Mouse (Mus musculus): Measurements from ENCODE around the gene Slc24a1. TPM values are rescaled to one million over a fixed set of nuclear protein-coding genes. Genes with fewer than 3 reads are reported as not detected.

Slc24a1 gene
- polyA plus RNA-seq, 1 experiment from 2014 or later, result not detected

DNA sequence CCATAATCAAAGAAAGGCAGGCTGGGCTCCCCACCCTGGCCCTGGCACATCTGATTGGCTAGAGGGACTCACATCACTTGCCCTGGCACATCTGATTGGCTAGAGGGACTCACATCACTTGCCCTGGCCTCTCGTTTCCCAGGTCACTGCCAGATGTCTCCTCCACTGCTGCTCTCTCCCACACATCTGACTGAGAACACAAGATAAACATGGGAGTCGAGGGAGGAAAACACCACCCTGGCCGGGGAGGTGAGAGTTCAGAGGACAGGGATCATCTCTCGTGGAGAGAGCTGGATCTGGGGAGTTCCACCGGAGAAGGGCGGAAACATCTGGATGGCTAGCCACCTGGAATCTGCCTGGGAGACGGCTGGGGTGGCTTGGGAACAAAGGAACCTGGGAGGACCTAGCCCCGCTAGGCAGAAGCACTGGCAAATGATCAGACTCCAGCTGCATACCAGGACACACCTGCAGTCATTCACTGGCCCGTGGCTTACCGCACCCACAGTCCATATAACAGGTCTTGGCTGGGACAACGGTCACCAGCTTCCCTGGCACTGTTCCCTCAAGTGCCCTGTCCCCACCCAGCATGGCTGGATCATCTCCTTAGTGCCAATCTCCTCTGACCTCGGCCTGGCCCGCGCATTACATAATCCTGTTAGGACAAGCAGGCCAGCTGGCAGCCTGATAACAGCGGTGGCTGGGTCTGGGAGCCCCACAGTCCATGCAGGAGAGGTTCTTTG, 17.2 kb downstream of the Slc24a1 start:
- Histone ChIP-seq H3K9ac (replicated peaks; ENCODE audit: low read depth, low read length) (no peak overlapping the region), H3K4me3 (ENCODE audit: low read depth, low read length) (no peak overlapping the region), H3K4me2 (replicated peaks; ENCODE audit: low read depth, low read length) (no peak overlapping the region), H3K36me3 (ENCODE audit: control insufficient read depth, insufficient read depth, low read length) (no peaks in the 10 kb centered on the region), H3K27ac (ENCODE audit: low read length) (no peak overlapping the region), H3K4me1 (ENCODE audit: control insufficient read depth, insufficient read depth, low read length) (no peaks in the 10 kb centered on the region), H3K27me3 (ENCODE audit: control insufficient read depth, insufficient read depth, low read length) (no peaks in the 10 kb centered on the region), H3K9me3 (ENCODE audit: control insufficient read depth, low read depth, low read length) (no peaks in the 10 kb centered on the region)
- ATAC-seq (ENCODE audit: insufficient number of reproducible peaks, insufficient read depth, low FRiP score, low read depth), result peak; percentile 40; the same call in 1 of the 2 replicates
- WGBS, result 38% methylated on average over 15 of the region's 15 CpGs

DNA sequence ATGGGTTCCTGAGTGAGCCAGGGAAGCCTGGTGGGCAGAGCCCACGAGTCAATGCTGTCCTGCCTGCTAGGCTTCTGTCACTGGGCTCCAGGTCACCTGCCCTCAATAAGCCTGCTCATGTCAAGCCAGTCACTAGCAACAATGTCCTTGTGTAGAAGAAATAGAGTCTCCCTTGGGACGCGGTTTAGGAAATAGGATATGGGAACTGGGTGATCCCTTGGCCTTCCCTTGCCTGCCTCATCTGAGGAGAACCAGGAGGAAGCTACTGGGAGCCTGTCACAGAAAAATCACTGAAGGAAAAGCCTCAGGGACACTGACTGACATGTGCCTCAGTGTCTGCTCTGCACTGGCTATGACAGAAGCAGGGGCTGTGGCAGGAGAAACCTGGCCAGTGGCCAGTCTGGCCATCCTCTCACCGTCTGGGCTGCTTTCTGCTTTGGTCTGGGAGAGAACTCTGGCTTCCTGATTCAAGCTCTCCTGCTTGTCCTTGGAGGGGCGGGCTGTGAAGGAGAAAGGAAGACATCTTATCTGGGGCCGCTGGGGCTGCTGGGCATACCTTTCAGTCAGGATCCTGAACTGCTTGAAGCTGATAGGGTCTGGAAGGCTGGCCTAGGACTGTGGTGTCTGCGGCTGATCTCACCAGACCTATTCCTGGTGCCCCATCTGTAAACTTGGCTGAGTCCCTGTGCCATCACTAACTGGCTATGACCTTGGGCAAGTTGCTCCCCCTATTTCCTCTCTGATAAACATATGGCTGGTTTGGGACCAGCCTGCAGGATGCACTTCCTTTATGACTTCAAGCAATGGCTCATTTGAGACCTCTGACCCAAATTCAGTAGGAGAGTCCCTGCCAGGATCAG, 19.4 kb downstream of the Slc24a1 start:
- H3K4me2 ChIP-seq (replicated peaks; ENCODE audit: low read depth, low read length), result no peak overlapping the region
- H3K4me1 ChIP-seq (ENCODE audit: control insufficient read depth, insufficient read depth, low read length), result no peaks in the 10 kb centered on the region
- no peaks in the 10 kb centered on the region for H3K27me3 ChIP-seq (ENCODE audit: control insufficient read depth, insufficient read depth, low read length)
- no peaks in the 10 kb centered on the region for H3K36me3 ChIP-seq (ENCODE audit: control insufficient read depth, insufficient read depth, low read length)
- WGBS, result 71% methylated on average over 7 of the region's 7 CpGs
- no peak for ATAC-seq (ENCODE audit: insufficient number of reproducible peaks, insufficient read depth, low FRiP score, low read depth)
- H3K9me3 ChIP-seq (ENCODE audit: control insufficient read depth, low read depth, low read length), result no peaks in the 10 kb centered on the region
- H3K9ac ChIP-seq (replicated peaks; ENCODE audit: low read depth, low read length), result no peak overlapping the region
- H3K4me3 ChIP-seq (ENCODE audit: low read depth, low read length), result no peak overlapping the region
- no peak overlapping the region for H3K27ac ChIP-seq (ENCODE audit: low read length)

DNA sequence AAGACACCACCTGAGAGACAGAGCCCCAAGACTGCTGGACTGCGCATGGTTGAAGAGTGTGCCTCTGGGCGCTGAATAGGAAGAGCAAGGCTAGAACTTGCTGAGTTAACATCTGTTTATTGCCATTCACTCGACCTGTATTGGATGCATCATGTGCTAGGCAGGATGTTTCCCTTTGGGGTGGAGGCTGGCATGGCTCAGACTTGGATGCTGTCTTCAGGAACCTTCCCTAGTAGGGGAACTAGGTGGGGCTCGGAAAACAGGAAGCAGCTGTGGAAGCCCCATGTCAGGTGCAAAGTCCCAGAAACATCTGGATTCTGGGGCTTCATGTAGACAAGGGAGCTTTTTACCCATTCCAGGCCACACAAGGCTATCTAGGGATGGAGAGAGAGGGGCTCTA, 21.2 kb downstream of the Slc24a1 start:
- no peaks in the 10 kb centered on the region for H3K9me3 ChIP-seq (ENCODE audit: control insufficient read depth, low read depth, low read length)
- no peaks in the 10 kb centered on the region for H3K27me3 ChIP-seq (ENCODE audit: control insufficient read depth, insufficient read depth, low read length)
- no peaks in the 10 kb centered on the region; the same call in 1 of the 2 replicates for H3K4me1 ChIP-seq (ENCODE audit: control insufficient read depth, insufficient read depth, low read length)
- WGBS, result 84% methylated on average over 4 of the region's 4 CpGs
- no peak overlapping the region for H3K9ac ChIP-seq (replicated peaks; ENCODE audit: low read depth, low read length)
- H3K4me2 ChIP-seq (replicated peaks; ENCODE audit: low read depth, low read length), result no peak overlapping the region
- no peak overlapping the region for H3K27ac ChIP-seq (ENCODE audit: low read length)
- H3K4me3 ChIP-seq (ENCODE audit: low read depth, low read length), result no peak overlapping the region
- ATAC-seq (ENCODE audit: insufficient number of reproducible peaks, insufficient read depth, low FRiP score, low read depth), result no peak
- H3K36me3 ChIP-seq (ENCODE audit: control insufficient read depth, insufficient read depth, low read length), result no peaks in the 10 kb centered on the region

DNA sequence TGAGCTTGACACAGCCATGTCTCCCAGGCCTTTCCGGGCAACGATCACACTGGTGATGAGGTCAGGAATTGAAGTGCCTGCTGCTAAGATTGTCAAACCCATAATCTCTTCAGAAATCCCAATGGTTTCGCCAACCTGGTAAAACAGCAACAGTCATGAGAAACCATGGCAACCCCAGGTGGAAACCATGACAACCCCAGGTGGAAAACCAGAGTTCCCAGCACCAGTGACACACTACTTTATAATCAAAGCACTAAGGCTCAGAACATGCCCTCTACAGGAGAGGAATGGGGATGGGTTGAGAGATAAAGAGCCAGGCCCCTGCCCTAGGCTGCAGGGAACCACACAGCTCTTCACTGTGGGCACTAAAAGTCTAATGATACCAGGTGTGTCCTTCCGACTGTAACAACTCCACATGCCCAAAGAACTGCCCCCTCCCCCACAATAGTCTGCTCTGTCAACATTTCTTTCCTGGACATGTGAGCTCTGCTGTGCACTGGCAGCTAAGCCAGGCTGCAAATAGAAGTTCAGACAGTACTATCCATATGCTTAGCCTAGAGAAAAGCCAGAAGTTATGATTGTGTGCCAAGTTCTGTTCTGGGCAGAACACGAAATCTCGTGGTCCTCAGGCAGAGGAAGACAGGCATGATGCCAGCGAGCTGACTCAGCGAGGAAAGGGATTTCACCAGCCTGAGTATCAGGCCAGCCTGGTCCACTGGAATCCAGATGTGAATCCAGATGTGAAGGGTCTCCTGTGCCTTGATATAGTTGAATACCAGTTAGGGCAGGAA, 25.0 kb downstream of the Slc24a1 start:
- Histone ChIP-seq H3K36me3 (ENCODE audit: control insufficient read depth, insufficient read depth, low read length) (no peaks in the 10 kb centered on the region), H3K27me3 (ENCODE audit: control insufficient read depth, insufficient read depth, low read length) (no peaks in the 10 kb centered on the region), H3K9ac (replicated peaks; ENCODE audit: low read depth, low read length) (no peak overlapping the region), H3K9me3 (ENCODE audit: control insufficient read depth, low read depth, low read length) (no peaks in the 10 kb centered on the region), H3K4me1 (ENCODE audit: control insufficient read depth, insufficient read depth, low read length) (no peaks in the 10 kb centered on the region; the same call in 1 of the 2 replicates), H3K27ac (ENCODE audit: low read length) (no peak overlapping the region), H3K4me2 (replicated peaks; ENCODE audit: low read depth, low read length) (no peak overlapping the region), H3K4me3 (ENCODE audit: low read depth, low read length) (no peak overlapping the region)
- ATAC-seq (ENCODE audit: insufficient number of reproducible peaks, insufficient read depth, low FRiP score, low read depth), result peak; percentile 33; the same call in 1 of the 2 replicates
- WGBS, result 74% methylated on average over 8 of the region's 8 CpGs

DNA sequence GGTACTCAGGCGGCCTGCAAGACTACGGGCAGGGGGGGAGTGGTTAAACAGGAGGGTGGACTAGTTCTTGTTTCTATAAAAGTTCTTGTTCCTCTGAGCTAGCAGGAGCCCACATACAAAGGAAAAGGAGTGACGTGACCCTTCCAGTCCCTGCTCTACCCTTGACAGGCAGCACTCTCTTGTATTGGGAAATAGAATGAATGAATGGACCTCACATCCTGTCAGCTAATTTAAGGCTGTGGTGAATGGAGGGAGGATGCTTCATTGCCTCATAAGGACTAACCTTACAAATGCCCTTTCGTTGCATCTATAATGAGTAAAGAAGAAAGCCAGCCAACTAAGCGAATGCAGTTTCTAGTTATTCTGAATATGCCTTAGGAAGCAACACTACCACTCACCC, 25.6 kb downstream of the Slc24a1 start:
- H3K4me2 ChIP-seq (replicated peaks; ENCODE audit: low read depth, low read length), result no peak overlapping the region
- H3K36me3 ChIP-seq (ENCODE audit: control insufficient read depth, insufficient read depth, low read length), result no peaks in the 10 kb centered on the region
- no peaks in the 10 kb centered on the region for H3K9me3 ChIP-seq (ENCODE audit: control insufficient read depth, low read depth, low read length)
- no peaks in the 10 kb centered on the region; the same call in 1 of the 2 replicates for H3K4me1 ChIP-seq (ENCODE audit: control insufficient read depth, insufficient read depth, low read length)
- H3K27me3 ChIP-seq (ENCODE audit: control insufficient read depth, insufficient read depth, low read length), result no peaks in the 10 kb centered on the region
- no peak overlapping the region for H3K9ac ChIP-seq (replicated peaks; ENCODE audit: low read depth, low read length)
- 74% methylated on average over 5 of the region's 5 CpGs for WGBS
- ATAC-seq (ENCODE audit: insufficient number of reproducible peaks, insufficient read depth, low FRiP score, low read depth), result no peak
- no peak overlapping the region for H3K4me3 ChIP-seq (ENCODE audit: low read depth, low read length)
- H3K27ac ChIP-seq (ENCODE audit: low read length), result no peak overlapping the region

DNA sequence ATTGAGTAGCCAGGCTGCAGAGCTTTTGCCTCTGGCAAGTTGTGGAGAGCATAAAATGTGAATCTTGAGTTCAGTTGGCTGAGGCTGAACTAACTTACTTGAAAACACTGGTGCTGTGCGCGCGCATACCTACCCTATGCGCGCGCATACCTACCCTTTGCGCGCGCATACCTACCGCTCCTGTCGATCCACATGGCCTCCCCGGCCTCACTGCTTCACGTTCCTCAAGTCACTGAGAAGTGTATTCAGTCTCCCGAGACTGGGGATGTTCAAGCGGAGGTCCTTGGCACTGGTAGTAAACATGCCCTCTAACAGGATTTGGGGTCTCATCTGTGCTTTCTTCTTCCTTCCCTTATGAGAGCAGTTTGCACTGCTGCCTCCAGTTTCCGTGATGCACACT, 32.8 kb downstream of the Slc24a1 start:
- Histone ChIP-seq H3K36me3 (ENCODE audit: control insufficient read depth, insufficient read depth, low read length) (no peaks in the 10 kb centered on the region), H3K4me2 (replicated peaks; ENCODE audit: low read depth, low read length) (peak overlapping the region; percentile 40), H3K4me1 (ENCODE audit: control insufficient read depth, insufficient read depth, low read length) (no peaks in the 10 kb centered on the region), H3K27ac (ENCODE audit: low read length) (no peak overlapping the region), H3K9ac (replicated peaks; ENCODE audit: low read depth, low read length) (peak overlapping the region; percentile 18; the same call in 1 of the 2 replicates), H3K4me3 (ENCODE audit: low read depth, low read length) (peak overlapping the region; percentile 32), H3K9me3 (ENCODE audit: control insufficient read depth, low read depth, low read length) (no peaks in the 10 kb centered on the region), H3K27me3 (ENCODE audit: control insufficient read depth, insufficient read depth, low read length) (no peaks in the 10 kb centered on the region)
- 43% methylated on average over 16 of the region's 16 CpGs for WGBS
- ATAC-seq (ENCODE audit: insufficient number of reproducible peaks, insufficient read depth, low FRiP score, low read depth), result no peak

DNA sequence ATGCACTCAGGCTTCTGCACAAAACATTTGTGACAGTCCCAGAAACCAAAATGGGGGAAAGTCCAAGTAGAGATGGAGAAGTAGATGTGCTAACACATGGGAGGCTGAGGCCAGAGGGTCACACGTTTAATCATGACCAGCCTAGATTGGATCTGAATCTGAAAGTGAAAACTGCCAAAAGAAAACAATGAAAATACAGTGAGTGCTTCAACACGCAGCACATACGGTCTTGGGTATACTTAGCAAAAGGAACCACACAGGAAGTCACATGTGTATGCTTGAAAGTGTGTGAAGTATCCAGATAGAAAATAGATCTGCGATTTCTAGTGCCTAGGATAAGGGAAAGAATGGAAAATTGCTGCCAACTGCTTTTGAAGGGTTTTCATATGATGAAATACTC, 36.8 kb downstream of the Slc24a1 start:
- H3K4me2 ChIP-seq (replicated peaks; ENCODE audit: low read depth, low read length), result no peak overlapping the region
- H3K9me3 ChIP-seq (ENCODE audit: control insufficient read depth, low read depth, low read length), result no peaks in the 10 kb centered on the region
- H3K36me3 ChIP-seq (ENCODE audit: control insufficient read depth, insufficient read depth, low read length), result 0 out of 2 replicates have a peak, but pooled peaks cover 2% of the 10 kb centered on the region
- 80% methylated on average over 4 of the region's 4 CpGs for WGBS
- no peak overlapping the region for H3K9ac ChIP-seq (replicated peaks; ENCODE audit: low read depth, low read length)
- H3K4me1 ChIP-seq (ENCODE audit: control insufficient read depth, insufficient read depth, low read length), result no peaks in the 10 kb centered on the region
- no peaks in the 10 kb centered on the region for H3K27me3 ChIP-seq (ENCODE audit: control insufficient read depth, insufficient read depth, low read length)
- no peak overlapping the region for H3K27ac ChIP-seq (ENCODE audit: low read length)
- H3K4me3 ChIP-seq (ENCODE audit: low read depth, low read length), result no peak overlapping the region
- no peak for ATAC-seq (ENCODE audit: insufficient number of reproducible peaks, insufficient read depth, low FRiP score, low read depth)

DNA sequence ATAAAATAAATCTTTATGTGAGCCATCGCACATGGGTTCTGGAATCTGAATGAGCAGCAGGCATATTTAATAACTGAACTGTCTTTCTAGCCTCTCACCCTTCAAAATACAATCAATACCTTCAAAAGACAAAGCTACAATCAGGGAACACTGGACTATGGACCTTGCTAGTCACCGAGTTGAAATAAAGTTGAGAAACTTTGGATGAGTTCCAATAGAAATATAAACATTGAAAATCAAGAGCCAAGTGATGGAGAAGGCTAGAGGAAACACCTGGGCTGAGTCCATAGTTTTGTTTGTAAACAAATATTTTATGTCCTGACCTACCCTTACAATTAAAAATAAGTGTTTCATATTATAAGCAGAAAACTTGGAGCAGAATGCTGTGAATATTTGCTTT, 37.4 kb downstream of the Slc24a1 start:
- H3K36me3 ChIP-seq (ENCODE audit: control insufficient read depth, insufficient read depth, low read length), result 0 out of 2 replicates have a peak, but pooled peaks cover 2% of the 10 kb centered on the region
- no peaks in the 10 kb centered on the region for H3K9me3 ChIP-seq (ENCODE audit: control insufficient read depth, low read depth, low read length)
- ATAC-seq (ENCODE audit: insufficient number of reproducible peaks, insufficient read depth, low FRiP score, low read depth), result no peak
- no peak overlapping the region for H3K9ac ChIP-seq (replicated peaks; ENCODE audit: low read depth, low read length)
- H3K4me2 ChIP-seq (replicated peaks; ENCODE audit: low read depth, low read length), result no peak overlapping the region
- H3K27ac ChIP-seq (ENCODE audit: low read length), result no peak overlapping the region
- H3K4me1 ChIP-seq (ENCODE audit: control insufficient read depth, insufficient read depth, low read length), result no peaks in the 10 kb centered on the region
- no peak overlapping the region for H3K4me3 ChIP-seq (ENCODE audit: low read depth, low read length)
- H3K27me3 ChIP-seq (ENCODE audit: control insufficient read depth, insufficient read depth, low read length), result no peaks in the 10 kb centered on the region
- 77% methylated on average over 2 of the region's 2 CpGs for WGBS

Measured in stomach, embryonic 14.5 days (tissue).